Mouse (Mus musculus): ENCODE measurements around the gene Gm42674. TPM values are rescaled to one million over a fixed set of nuclear protein-coding genes. Genes with fewer than 3 reads are reported as not detected.

Gm42674 gene
- not detected for total RNA-seq (2023)

GRCm38 (mm10) chr3:90601486-90602110 is at the start of gene Gm42674:
TSS of gene Gm42674 (plus strand) at chr3:90601904.

DNA sequence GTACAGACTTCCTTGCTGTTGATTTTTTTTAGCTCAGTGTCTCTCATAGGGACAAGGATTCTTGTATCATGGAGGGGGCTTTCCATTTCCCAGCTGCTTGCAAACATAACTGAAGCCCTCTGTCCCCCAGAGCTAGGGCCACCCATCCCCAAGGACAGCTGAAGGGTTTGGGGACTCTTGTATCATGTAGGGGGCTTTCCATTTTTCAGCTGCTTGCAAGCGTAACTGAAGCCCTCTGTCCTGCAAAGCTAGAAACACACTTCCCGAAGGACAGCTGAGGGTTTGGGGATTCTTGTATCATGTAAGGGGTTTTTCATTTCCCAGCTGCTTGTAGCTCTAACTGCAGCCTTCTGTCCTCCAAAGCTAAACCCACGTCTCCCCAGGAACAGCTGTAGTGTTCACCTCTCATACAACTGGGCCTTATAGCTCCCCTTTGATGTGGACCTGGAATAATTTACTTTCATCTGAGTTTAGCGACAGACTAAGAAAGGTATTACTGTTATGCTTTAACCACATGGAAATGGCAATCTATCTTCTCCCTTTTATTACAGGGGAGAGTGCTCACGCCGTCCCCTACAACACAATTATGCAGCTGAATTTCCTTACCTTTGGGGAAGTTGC is 41.6 kb upstream of the Gm42674 start, which contains the start of gene S100a3:
Gene S100a3, plus strand, starts transcription at position 571 of the 621 bp plus-strand sequence.

DNA sequence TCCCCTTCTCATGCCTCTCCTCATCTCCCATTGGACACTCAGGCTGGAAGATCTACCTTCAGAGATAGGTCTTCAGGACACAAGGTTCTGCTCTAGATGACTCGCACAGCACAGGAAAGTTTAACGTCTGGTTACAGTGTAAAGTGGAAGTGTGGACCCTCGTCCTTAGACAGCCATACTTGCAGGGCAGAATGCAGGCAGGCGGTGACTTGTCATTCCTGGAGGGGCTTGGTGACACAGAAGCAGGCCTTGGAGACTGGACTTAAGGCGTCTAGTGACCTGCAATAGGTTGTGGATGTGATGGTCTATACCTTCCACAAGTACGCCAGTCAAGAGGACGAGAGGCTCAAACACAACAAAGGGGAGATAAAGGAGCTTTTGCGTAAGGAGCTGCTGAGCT is 11.8 kb upstream of the Gm42674 start, which contains the start of gene S100a2:
Gene S100a2, plus strand, starts transcription at position 301 of the 400 bp plus-strand sequence.

GRCm38 (mm10) chr3:90603623-90604022 is 1.9 kb downstream of the Gm42674 start, which contains the start of gene S100a4:
TSS of gene S100a4 (plus strand) at chr3:90603771.

GRCm38 (mm10) chr3:90608223-90608622 is 6.5 kb downstream of the Gm42674 start, which contains the start of gene S100a5:
TSS of gene S100a5 (plus strand) at chr3:90608523.

GRCm38 (mm10) chr3:90612728-90613291 is 11.1 kb downstream of the Gm42674 start, which contains the start of gene S100a6:
TSS of gene S100a6 (plus strand) at chr3:90612882.

DNA sequence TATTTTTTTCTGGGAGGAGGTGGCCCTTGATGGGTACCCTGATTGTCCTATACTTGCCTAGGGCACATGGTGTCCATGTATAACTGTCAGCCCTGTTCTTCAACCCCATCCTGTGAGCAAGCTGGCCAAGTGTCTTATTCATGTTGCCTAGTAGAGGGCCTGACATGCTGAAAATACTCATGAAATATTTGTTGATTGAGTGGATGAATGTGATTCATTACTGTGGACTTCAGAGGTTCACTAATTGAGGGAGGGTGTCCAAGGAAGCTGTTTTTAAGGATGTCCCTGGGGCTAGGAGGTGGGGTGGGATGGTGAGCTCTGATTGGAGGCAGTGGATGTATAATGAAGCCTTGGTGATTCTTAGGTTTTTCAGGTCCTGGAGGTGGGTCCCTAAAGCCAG is 52.0 kb downstream of the Gm42674 start, which contains the start of gene S100a7a:
Gene S100a7a, plus strand, starts transcription at position 301 of the 400 bp plus-strand sequence.

Other genes starting within 250 kb of the Gm42674 start
- gene Slc27a3, start 212.0 kb upstream of the Gm42674 start, total RNA-seq (2023): 1 to 10 TPM; 1.4 to 3.3 TPM
- 10 to 100 TPM; 60.8 to 63.6 TPM for gene Ints3, start 168.3 kb upstream of the Gm42674 start, total RNA-seq (2023)
- gene Npr1, start 136.0 kb upstream of the Gm42674 start, total RNA-seq (2023): not detected
- gene Ilf2, start 125.8 kb upstream of the Gm42674 start, total RNA-seq (2023): 10 to 100 TPM; 93.4 to 97.9 TPM
- 10 to 100 TPM; 63.2 to 64.4 TPM for gene Snapin, start 110.9 kb upstream of the Gm42674 start, total RNA-seq (2023)
- 100 to 1,000 TPM; 198 to 203 TPM for gene Chtop, start 92.4 kb upstream of the Gm42674 start, total RNA-seq (2023)
- gene S100a1, start 87.5 kb upstream of the Gm42674 start, total RNA-seq (2023): not detected
- 10 to 100 TPM; 18.4 to 23.5 TPM for gene S100a13, start 87.5 kb upstream of the Gm42674 start, total RNA-seq (2023)
- 1 to 10 TPM in 1 of 2 experiments, under 1 TPM in 1; 0.70 to 1.2 TPM for gene S100a14, start 75.0 kb upstream of the Gm42674 start, total RNA-seq (2023)
- gene S100a16, start 64.7 kb upstream of the Gm42674 start, total RNA-seq (2023): not detected
- gene S100a3, start 41.3 kb upstream of the Gm42674 start, total RNA-seq (2023): not detected
- gene S100a2, start 11.7 kb upstream of the Gm42674 start, total RNA-seq (2023): not detected
- 10 to 100 TPM; 51.9 to 57.1 TPM for gene S100a4, start 1.9 kb downstream of the Gm42674 start, total RNA-seq (2023)
- gene S100a5, start 6.6 kb downstream of the Gm42674 start, total RNA-seq (2023): 1 to 10 TPM; 5.2 to 5.4 TPM
- gene S100a6, start 11.0 kb downstream of the Gm42674 start, total RNA-seq (2023): 100 to 1,000 TPM in 1 of 2 experiments, 10 to 100 TPM in 1; 78.7 to 101 TPM
- not detected for gene S100a7a, start 52.1 kb downstream of the Gm42674 start, total RNA-seq (2023)
- gene S100a8, start 67.1 kb downstream of the Gm42674 start, total RNA-seq (2023): 10 to 100 TPM in 1 of 2 experiments, 1 to 10 TPM in 1; 6.8 to 14.3 TPM
- 10 to 100 TPM in 1 of 2 experiments, 1 to 10 TPM in 1; 9.6 to 10.5 TPM for gene S100a9, start 93.8 kb downstream of the Gm42674 start, total RNA-seq (2023)
- not detected for gene Pglyrp4, start 125.0 kb downstream of the Gm42674 start, total RNA-seq (2023)
- not detected for gene Gm5849, start 176.0 kb downstream of the Gm42674 start, total RNA-seq (2023)